Mouse (Mus musculus) ES-Bruce4 (cell line): Measurements from ENCODE around the gene Mus81.

ENCODE experiments used
- CTCF ChIP-seq: IDR thresholded peaks from one replicate; pipeline ENCODE4 v1.8.1; 2011; ENCODE audit warnings: low read depth, low read length
- POLR2A ChIP-seq: IDR thresholded peaks from one replicate; pipeline ENCODE4 v1.8.1; 2011; ENCODE audit warnings: low read length; ENCODE audit not compliant: insufficient read depth

DNA sequence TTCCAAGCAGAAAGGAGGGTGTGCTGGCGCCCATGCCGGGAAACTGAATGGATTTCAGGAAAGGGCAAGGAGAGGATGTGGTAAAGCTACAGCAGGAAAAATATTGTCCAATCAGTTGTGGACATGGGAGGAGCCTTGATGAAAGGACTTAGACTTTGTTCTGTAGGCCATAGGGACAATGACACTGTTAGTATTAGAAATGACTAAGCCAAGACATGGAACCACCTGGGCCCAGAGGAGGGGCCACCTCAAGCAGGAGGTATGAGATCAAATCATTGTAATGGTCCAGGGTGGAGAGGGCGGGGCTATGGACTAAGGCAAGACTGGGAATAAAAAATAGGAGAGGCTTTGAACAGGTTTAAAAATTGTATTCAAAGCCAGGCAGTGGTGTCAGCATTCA is 30.5 kb upstream of the Mus81 start:
- TF ChIP-seq CTCF, result no peak
- TF ChIP-seq POLR2A, result no peak
